Mouse (Mus musculus) liver, embryonic 14.5 days (tissue): ENCODE measurements around the gene Lmx1a. TPM values are rescaled to one million over a fixed set of nuclear protein-coding genes. Genes with fewer than 3 reads are reported as not detected.

Experiments used
- ATAC-seq: fragments of 200-750 bp; cut with Nextera tagmentation; 2 replicates; pipeline ENCODE4 v1.8.0; 2017; ENCODE audit warnings: moderate number of reproducible peaks, mild to moderate bottlenecking, moderate library complexity; ENCODE audit not compliant: insufficient read depth
- DNase-seq, 3 experiments: peaks; one replicate each; pipeline ENCODE4 v3.0.0-alpha.2; 2012 to 2013; ENCODE audit warnings: low read depth in 3 of 3, low spot score in 3 of 3
- H3K27ac ChIP-seq: fragments of 300-500 bp; sonication (generic); 2 replicates; pipeline ENCODE4 v1.5.1; 2014; ENCODE audit warnings: moderate library complexity, mild to moderate bottlenecking, control low read depth, inconsistent platforms
- H3K27me3 ChIP-seq: fragments of 300-500 bp; sonication (generic); 2 replicates; pipeline ENCODE4 v1.6.1; 2014; ENCODE audit warnings: mild to moderate bottlenecking, low read length, moderate library complexity; ENCODE audit not compliant: control insufficient read depth, insufficient read depth
- H3K36me3 ChIP-seq: fragments of 300-500 bp; sonication (generic); replicated peaks from 2 replicates; pipeline ENCODE4 v1.6.1; 2014; ENCODE audit warnings: low read depth; ENCODE audit not compliant: control insufficient read depth, insufficient read depth
- H3K4me1 ChIP-seq, 2 experiments: fragments of 200-500 bp in 1 of 2; fragments of 300-500 bp in 1 of 2; sonication (generic) in 1 of 2; replicated peaks; 2 replicates each; pipeline ENCODE4 v1.6.1; 2012 to 2014; ENCODE audit warnings: antibody characterized with exemption in 1 of 2, inconsistent platforms in 1 of 2, low read length in 1 of 2; ENCODE audit not compliant: control insufficient read depth in 2 of 2, insufficient read depth in 2 of 2
- H3K4me2 ChIP-seq: fragments of 300-500 bp; sonication (generic); 2 replicates; pipeline ENCODE4 v1.6.1; 2014; ENCODE audit warnings: low read depth, mild to moderate bottlenecking, control low read depth, moderate library complexity
- H3K4me3 ChIP-seq, 2 experiments: fragments of 200-500 bp in 1 of 2; fragments of 300-500 bp in 1 of 2; sonication (generic) in 1 of 2; 2 replicates each; pipeline ENCODE4 v1.5.1; 2012 to 2014; ENCODE audit warnings: low read depth in 2 of 2, low read length in 2 of 2, mild to moderate bottlenecking in 2 of 2, control low read depth in 1 of 2, inconsistent platforms in 1 of 2, moderate library complexity in 1 of 2; ENCODE audit not compliant: insufficient read depth in 1 of 2
- H3K9ac ChIP-seq: fragments of 300-500 bp; sonication (generic); replicated peaks from 2 replicates; pipeline ENCODE4 v1.6.1; 2014; ENCODE audit warnings: mild to moderate bottlenecking, control low read depth, moderate library complexity
- H3K9me3 ChIP-seq: fragments of 300-500 bp; sonication (generic); 2 replicates; pipeline ENCODE4 v1.6.1; 2016; ENCODE audit warnings: low read length, mixed read lengths; ENCODE audit not compliant: control insufficient read depth
- CTCF ChIP-seq: IDR thresholded peaks from 2 replicates; pipeline ENCODE4 v1.5.1; 2016; ENCODE audit warnings: antibody characterized with exemption, low read depth, control low read depth
- EP300 ChIP-seq: IDR thresholded peaks from 2 replicates; pipeline ENCODE4 v1.6.1; 2016; ENCODE audit warnings: antibody characterized with exemption, low read depth
- WGBS: fragments of 180-500 bp; shearing (Covaris S2); extraction: QIAGEN DNeasy Blood & Tissue Kit; methylation state at CpG from one replicate; pipeline ENCODE4 v1.1.7; 2014; ENCODE audit not compliant: insufficient replicate concordance; 5-methylcytosine and 5-hydroxymethylcytosine counted together
- polyA plus RNA-seq, 2 experiments: library from polyadenylated mRNA; depleted of rRNA in 1 of 2; stranded (reverse) in 1 of 2; unstranded in 1 of 2; fragments of >200 nt; fragmentation: Nextera tagmentation in 1 of 2; extraction: Ambion mirVana in 1 of 2; gene quantifications; 2 replicates each; pipeline versions ENCODE4 v1.2.1 to v1.2.3; 2012 to 2014

Gene Lmx1a
- polyA plus RNA-seq, 2 experiments = 0.06 to 0.08 TPM

- no peak overlapping the region for H3K9ac ChIP-seq
- H3K27ac ChIP-seq = no peak overlapping the region
- ATAC-seq (no peak), DNase-seq (no peak)
- 28% methylated on average over 7 of the region's 7 CpGs for WGBS
- no peak overlapping the region for H3K4me3 ChIP-seq
- no peaks in the 10 kb centered on the region for H3K9me3 ChIP-seq
- peaks cover 13% of the 10 kb centered on the region for H3K27me3 ChIP-seq
- no peaks in the 10 kb centered on the region for H3K4me1 ChIP-seq
- H3K4me2 ChIP-seq = no peak overlapping the region
- H3K36me3 ChIP-seq = no peaks in the 10 kb centered on the region
- TF ChIP-seq EP300 (no peak), CTCF (no peak)
Observed at GRCm38 (mm10) chr1:167804836-167805235, 115.8 kb downstream of the Lmx1a start.

DNA sequence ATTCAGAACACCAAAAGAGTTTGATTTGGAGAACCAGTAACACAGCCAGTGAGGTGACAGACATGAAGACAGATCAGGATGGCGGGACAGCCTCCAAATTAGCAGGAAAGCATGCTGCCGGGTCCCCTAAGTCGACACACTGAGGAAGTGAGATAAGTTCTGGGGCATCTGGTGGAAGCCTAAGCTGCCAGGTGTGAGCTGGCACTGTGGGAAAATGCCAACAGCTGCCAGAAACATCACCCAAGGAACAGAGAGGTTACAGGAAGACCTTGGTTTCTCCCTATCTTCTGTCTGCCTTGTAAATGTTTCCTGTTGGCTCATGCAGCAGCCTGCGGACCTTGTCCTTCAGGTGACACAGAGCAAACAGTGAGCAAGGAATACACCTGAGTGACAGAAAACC, 122.1 kb downstream of the Lmx1a start:
- H3K27me3 ChIP-seq = no peaks in the 10 kb centered on the region
- DNase-seq (no peak), ATAC-seq (no peak)
- H3K4me2 ChIP-seq = no peak overlapping the region
- 51% methylated on average over 4 of the region's 4 CpGs for WGBS
- H3K27ac ChIP-seq = no peak overlapping the region
- TF ChIP-seq CTCF = no peak
- TF ChIP-seq EP300 = no peak
- H3K9me3 ChIP-seq = no peaks in the 10 kb centered on the region
- no peaks in the 10 kb centered on the region for H3K36me3 ChIP-seq
- no peaks in the 10 kb centered on the region for H3K4me1 ChIP-seq
- H3K4me3 ChIP-seq = no peak overlapping the region
- H3K9ac ChIP-seq = no peak overlapping the region

DNA sequence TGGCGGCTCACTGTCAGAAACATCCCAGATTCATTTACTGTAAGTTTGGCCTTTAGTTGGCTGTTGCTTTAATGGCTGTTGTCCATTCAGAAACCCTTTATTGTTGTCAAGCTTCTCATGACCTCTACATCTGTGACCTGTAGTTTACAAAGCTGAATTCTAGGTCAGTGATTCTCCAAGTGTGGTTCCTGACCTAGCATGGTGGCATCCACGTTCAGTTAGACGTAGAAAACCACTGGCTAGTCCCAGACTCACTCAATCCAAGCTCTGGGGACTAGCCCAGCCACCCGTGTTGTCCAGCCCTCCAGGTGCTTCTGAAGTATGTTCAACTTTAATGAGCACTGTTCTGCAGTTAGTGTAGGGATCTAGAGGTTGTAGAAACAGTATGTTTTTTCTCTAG, 126.1 kb downstream of the Lmx1a start:
- Histone ChIP-seq H3K36me3 (no peaks in the 10 kb centered on the region), H3K4me1 (no peaks in the 10 kb centered on the region), H3K27me3 (no peaks in the 10 kb centered on the region), H3K4me3 (no peak overlapping the region), H3K4me2 (no peak overlapping the region), H3K9me3 (no peaks in the 10 kb centered on the region), H3K9ac (no peak overlapping the region), H3K27ac (no peak overlapping the region)
- TF ChIP-seq CTCF (no peak), EP300 (no peak)
- no peak for DNase-seq
- no peak for ATAC-seq
- WGBS = 55% methylated on average over 4 of the region's 4 CpGs

DNA sequence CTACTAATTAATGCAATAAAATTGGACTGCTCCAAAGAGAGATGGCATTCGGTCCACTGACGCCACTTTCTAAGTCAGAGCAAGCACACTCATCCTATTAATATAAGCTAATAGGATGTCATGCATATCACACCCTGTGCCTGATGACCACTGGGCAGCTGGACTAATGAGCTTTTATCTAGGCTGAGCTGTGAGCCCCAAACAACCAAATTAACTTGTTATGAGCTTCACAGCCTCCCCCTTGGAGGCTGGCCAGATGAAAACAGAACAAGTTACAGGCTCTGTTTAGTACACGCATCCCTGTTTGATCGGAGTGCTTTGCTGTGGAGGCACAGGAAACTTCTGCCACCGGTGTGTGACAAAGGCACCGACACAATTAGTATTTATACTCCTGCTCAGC, 128.0 kb downstream of the Lmx1a start:
- DNase-seq (no peak), ATAC-seq (no peak)
- no peak for TF ChIP-seq CTCF
- no peak for TF ChIP-seq EP300
- H3K36me3 ChIP-seq = no peaks in the 10 kb centered on the region
- no peak overlapping the region for H3K4me3 ChIP-seq
- H3K9ac ChIP-seq = no peak overlapping the region
- no peak overlapping the region for H3K27ac ChIP-seq
- 54% methylated on average over 6 of the region's 6 CpGs for WGBS
- no peak overlapping the region for H3K4me2 ChIP-seq
- H3K4me1 ChIP-seq = 0 out of 4 replicates have a peak, but pooled peaks cover 0 to 2% of the 10 kb centered on the region in 2 experiments
- no peaks in the 10 kb centered on the region for H3K9me3 ChIP-seq
- no peaks in the 10 kb centered on the region for H3K27me3 ChIP-seq

- Histone ChIP-seq H3K9me3 (no peaks in the 10 kb centered on the region), H3K4me1 (0 out of 4 replicates have a peak, but pooled peaks cover 0 to 2% of the 10 kb centered on the region in 2 experiments), H3K27ac (no peak overlapping the region), H3K9ac (no peak overlapping the region), H3K27me3 (no peaks in the 10 kb centered on the region), H3K36me3 (no peaks in the 10 kb centered on the region), H3K4me3 (no peak overlapping the region), H3K4me2 (no peak overlapping the region)
- ATAC-seq = no peak
- WGBS = 31% methylated on average over 1 of the region's 1 CpGs
- TF ChIP-seq CTCF = no peak
- no peak for TF ChIP-seq EP300
- no peak for DNase-seq
Observed at GRCm38 (mm10) chr1:167817616-167818015, 128.6 kb downstream of the Lmx1a start.
